Mouse (Mus musculus): ENCODE results near the gene Ctnnbl1.

GRCm38 (mm10) chr2:157870247-157870646 is 133.0 kb downstream of the Ctnnbl1 start:
- TF ChIP-seq GATA1 (IDR thresholded peaks at IDR 0.05; ENCODE audit: low read length), result no peak
- no peak for TF ChIP-seq TAL1 (IDR thresholded peaks at IDR 0.05; ENCODE audit: low read length)

All from erythroblast, embryonic 14.5 days (primary cell).